Mouse (Mus musculus): ENCODE measurements around the gene Gfpt2.

DNA sequence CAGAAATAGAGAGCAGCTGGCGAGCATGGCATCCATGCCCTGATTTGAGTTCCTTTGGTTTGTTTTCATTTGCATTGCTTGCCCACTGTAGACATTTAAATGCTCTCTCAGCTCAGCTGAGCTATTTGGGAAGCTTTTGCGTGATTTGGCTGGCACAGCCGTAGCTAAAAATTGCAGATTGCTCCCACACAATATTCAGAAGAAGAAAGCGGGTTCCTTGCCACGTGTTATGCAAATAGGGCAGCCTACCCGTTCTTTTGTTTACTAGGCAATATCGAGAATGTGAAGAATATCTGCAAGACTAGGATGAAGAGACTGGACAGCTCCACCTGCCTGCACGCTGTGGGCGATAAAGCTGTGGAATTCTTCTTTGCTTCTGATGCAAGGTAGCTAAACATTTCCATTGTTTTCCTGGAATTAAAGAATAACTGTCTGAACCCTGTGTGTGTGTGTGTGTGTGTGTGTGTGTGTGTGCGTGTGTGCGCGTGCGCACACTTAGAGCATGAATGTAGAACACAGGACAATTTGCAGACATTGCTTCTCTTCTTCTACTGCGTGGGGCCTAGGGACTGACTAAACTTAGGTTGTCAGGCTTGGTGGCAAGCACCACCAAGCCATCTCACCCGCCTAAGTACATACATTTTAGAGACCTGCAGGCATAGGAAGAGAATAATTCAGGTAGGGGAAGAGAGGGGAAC, 25.0 kb downstream of the Gfpt2 start:
- no peak for TF ChIP-seq CTCF (IDR thresholded peaks at IDR 0.05; ENCODE audit: low read depth, low read length)
- no peak for TF ChIP-seq POLR2A (IDR thresholded peaks at IDR 0.05; ENCODE audit: extremely low read depth, insufficient read depth, low read length)
